Mouse (Mus musculus): ENCODE results near the gene Trappc6a. TPM values are rescaled to one million over a fixed set of nuclear protein-coding genes. Genes with fewer than 3 reads are reported as not detected.
A peak's percentile ranks its signal among the peaks of the same experiment; 100 is the strongest.

The Trappc6a gene
- polyA plus RNA-seq, 1 experiment: 120 TPM

DNA sequence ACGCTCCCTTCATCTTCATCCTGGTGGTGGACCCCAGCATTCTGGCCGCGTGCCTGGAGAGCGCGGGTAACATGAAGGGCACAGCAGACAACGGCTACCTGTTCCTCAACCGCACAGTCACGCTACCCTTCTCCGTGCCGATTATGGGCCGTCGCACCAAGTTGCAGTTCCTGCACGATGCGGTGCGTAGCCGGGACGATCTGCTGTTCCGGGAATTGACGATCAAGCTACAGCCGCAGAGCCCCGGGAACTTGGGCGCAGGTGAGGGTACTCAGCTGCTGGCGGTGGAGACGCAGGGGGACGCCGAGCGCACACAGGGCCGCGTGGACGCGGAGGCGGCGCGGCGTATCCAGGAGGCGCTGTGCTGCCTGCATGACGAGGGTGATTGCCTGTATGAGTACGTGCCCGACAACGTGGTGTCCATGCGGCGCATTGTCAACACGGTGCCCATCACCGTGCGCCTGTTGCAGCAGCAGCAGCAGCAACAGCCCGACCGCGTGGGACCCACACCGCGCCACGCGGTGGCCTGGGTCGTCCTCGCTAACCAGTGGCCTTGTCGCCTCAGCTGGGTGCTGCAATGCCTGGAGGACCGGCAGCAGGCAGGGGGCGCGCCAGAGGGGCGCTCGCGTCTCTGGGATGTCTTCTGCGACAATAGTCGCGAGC lies 15.7 kb downstream of the Trappc6a start:
- H3K4me1 ChIP-seq (ENCODE audit: control insufficient read depth, insufficient read depth, insufficient read length, low read length): peaks cover 18% of the 10 kb centered on the region
- H3K4me3 ChIP-seq (ENCODE audit: low read depth, low read length): peak overlapping the region; percentile 47
- no peaks in the 10 kb centered on the region for H3K36me3 ChIP-seq (ENCODE audit: control insufficient read depth, insufficient read depth, low read length)
- WGBS: 2% methylated on average over 64 of the region's 64 CpGs
- no peak overlapping the region for H3K27ac ChIP-seq (ENCODE audit: insufficient read depth, low read depth, low read length)
- peaks cover 31% of the 10 kb centered on the region for H3K27me3 ChIP-seq (ENCODE audit: control insufficient read depth, insufficient read depth, low read length)
- TF ChIP-seq CTCF (IDR thresholded peaks at IDR 0.05; ENCODE audit: extremely low read depth, insufficient read length, insufficient replicate concordance, low read depth, low read length): 0 out of 2 replicates have a peak, but pooled peaks have one; percentile 16
- no peak for TF ChIP-seq POLR2A (IDR thresholded peaks at IDR 0.05; ENCODE audit: low read depth, low read length)

DNA sequence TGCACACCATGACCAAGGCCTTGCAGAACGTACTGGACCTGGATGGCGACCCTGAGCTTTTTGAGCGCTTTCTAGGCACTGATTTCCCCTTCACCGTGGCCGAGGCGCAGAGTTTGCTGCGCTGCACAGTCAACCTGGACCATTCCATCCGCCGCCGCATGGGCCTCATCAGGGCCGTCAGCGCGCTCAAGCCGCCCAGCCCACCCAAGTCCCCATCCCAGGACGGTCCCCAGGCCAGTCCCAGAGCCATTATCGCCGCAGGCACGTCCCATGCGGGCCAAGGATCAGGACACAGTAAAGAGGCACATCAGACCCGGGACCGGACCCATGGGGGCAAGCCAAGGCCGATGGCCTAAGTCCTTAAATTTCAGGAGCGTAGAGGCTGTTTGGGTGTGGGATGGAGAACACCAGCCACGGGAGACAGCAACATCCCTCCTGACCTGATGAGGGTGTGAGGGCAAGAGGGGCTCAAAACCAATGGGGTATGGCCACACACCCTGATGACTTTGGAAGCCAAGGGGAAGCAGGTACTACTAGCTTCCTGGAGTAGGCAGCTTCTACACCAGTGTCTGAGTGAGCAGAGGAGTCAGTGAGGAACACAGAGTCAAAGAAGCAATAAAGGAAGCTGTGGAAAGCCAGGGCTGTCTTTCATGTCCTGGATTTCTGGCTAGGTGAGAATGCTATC lies 16.4 kb downstream of the Trappc6a start:
- Histone ChIP-seq H3K27ac (ENCODE audit: insufficient read depth, low read depth, low read length) (no peak overlapping the region), H3K4me3 (ENCODE audit: low read depth, low read length) (peak overlapping the region; percentile 47; the same call in 1 of the 2 replicates), H3K4me1 (ENCODE audit: control insufficient read depth, insufficient read depth, insufficient read length, low read length) (peaks cover 18% of the 10 kb centered on the region), H3K36me3 (ENCODE audit: control insufficient read depth, insufficient read depth, low read length) (no peaks in the 10 kb centered on the region), H3K27me3 (ENCODE audit: control insufficient read depth, insufficient read depth, low read length) (peaks cover 30% of the 10 kb centered on the region)
- WGBS: 23% methylated on average over 24 of the region's 24 CpGs
- no peak for TF ChIP-seq CTCF (IDR thresholded peaks at IDR 0.05; ENCODE audit: extremely low read depth, insufficient read length, insufficient replicate concordance, low read depth, low read length)
- no peak for TF ChIP-seq POLR2A (IDR thresholded peaks at IDR 0.05; ENCODE audit: low read depth, low read length)

DNA sequence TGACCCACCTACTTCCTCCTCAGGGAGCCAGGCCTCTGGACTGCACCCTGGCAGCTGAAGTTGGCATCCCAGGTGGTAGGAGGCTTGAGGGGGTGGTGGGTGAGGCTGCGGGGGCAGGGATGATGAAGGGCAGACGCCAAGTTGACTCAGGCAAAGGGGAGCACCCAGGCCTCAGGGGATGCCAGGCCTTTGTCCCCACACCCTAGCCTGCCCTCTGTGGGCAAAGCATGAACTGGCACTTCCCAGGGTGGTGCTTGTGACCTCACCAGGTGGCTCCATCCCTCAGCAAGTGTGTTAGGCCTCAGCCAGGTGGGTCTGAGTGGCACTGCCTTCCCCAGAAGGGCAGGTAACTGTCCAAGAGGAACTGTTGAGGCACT lies 16.9 kb downstream of the Trappc6a start:
- H3K4me1 ChIP-seq (ENCODE audit: control insufficient read depth, insufficient read depth, insufficient read length, low read length): peaks cover 18% of the 10 kb centered on the region
- no peak overlapping the region for H3K4me3 ChIP-seq (ENCODE audit: low read depth, low read length)
- H3K27ac ChIP-seq (ENCODE audit: insufficient read depth, low read depth, low read length): no peak overlapping the region
- 0 out of 2 replicates have a peak, but pooled peaks cover 2% of the 10 kb centered on the region for H3K36me3 ChIP-seq (ENCODE audit: control insufficient read depth, insufficient read depth, low read length)
- TF ChIP-seq CTCF (IDR thresholded peaks at IDR 0.05; ENCODE audit: extremely low read depth, insufficient read length, insufficient replicate concordance, low read depth, low read length) (no peak), POLR2A (IDR thresholded peaks at IDR 0.05; ENCODE audit: low read depth, low read length) (no peak)
- WGBS: 35% methylated on average over 2 of the region's 2 CpGs
- peaks cover 25% of the 10 kb centered on the region for H3K27me3 ChIP-seq (ENCODE audit: control insufficient read depth, insufficient read depth, low read length)

DNA sequence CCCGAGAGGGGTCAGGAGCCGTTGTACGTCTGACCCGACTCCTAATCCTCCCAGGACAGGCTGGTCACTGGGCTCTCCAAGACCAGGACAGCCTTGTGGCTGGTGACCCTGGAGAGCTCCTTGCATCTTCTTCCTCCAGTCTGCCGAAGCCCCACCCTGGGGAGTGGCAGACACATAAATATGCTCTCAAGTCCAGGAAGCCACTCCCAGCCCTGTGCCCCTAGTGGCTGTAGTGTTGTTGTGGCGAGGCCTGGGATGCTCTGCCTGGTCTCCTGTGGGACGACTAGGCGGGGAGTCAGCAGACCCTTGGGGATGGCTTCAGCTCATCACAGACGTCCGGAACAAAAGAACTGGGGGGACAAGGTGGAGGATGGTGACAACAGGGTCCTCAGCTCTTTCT lies 22.9 kb downstream of the Trappc6a start:
- Histone ChIP-seq H3K27ac (ENCODE audit: insufficient read depth, low read depth, low read length) (no peak overlapping the region), H3K27me3 (ENCODE audit: control insufficient read depth, insufficient read depth, low read length) (no peaks in the 10 kb centered on the region), H3K4me3 (ENCODE audit: low read depth, low read length) (no peak overlapping the region), H3K4me1 (ENCODE audit: control insufficient read depth, insufficient read depth, insufficient read length, low read length) (peaks cover 3% of the 10 kb centered on the region), H3K36me3 (ENCODE audit: control insufficient read depth, insufficient read depth, low read length) (peaks cover 41% of the 10 kb centered on the region)
- WGBS: 63% methylated on average over 10 of the region's 10 CpGs
- TF ChIP-seq CTCF (IDR thresholded peaks at IDR 0.05; ENCODE audit: extremely low read depth, insufficient read length, insufficient replicate concordance, low read depth, low read length) (peak; percentile 43; the same call in 1 of the 2 replicates), POLR2A (IDR thresholded peaks at IDR 0.05; ENCODE audit: low read depth, low read length) (no peak)

DNA sequence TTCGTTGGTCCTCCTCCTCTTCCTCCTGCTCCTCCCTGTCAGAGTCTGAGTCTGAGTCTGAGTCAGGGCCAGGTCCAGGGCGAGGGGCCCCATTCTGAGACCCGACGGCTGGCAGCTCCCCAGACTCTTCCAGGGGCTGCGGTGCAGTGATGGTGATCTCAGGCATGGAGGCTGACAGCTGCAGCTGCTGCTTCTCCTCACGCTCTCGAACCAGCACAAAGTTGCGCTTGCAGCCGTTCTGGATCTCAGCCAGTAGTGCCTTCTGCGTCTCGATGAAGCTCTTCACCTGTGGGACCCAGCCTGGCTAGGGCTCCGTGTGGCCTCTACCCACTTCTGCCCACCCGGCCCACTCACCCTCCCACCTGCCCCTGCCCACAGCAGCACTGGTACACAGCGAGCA lies 24.0 kb downstream of the Trappc6a start:
- peaks cover 41% of the 10 kb centered on the region for H3K36me3 ChIP-seq (ENCODE audit: control insufficient read depth, insufficient read depth, low read length)
- WGBS: 84% methylated on average over 14 of the region's 14 CpGs
- no peak overlapping the region for H3K4me3 ChIP-seq (ENCODE audit: low read depth, low read length)
- H3K4me1 ChIP-seq (ENCODE audit: control insufficient read depth, insufficient read depth, insufficient read length, low read length): peaks cover 3% of the 10 kb centered on the region
- no peaks in the 10 kb centered on the region for H3K27me3 ChIP-seq (ENCODE audit: control insufficient read depth, insufficient read depth, low read length)
- H3K27ac ChIP-seq (ENCODE audit: insufficient read depth, low read depth, low read length): no peak overlapping the region
- TF ChIP-seq POLR2A (IDR thresholded peaks at IDR 0.05; ENCODE audit: low read depth, low read length) (no peak), CTCF (IDR thresholded peaks at IDR 0.05; ENCODE audit: extremely low read depth, insufficient read length, insufficient replicate concordance, low read depth, low read length) (no peak)

DNA sequence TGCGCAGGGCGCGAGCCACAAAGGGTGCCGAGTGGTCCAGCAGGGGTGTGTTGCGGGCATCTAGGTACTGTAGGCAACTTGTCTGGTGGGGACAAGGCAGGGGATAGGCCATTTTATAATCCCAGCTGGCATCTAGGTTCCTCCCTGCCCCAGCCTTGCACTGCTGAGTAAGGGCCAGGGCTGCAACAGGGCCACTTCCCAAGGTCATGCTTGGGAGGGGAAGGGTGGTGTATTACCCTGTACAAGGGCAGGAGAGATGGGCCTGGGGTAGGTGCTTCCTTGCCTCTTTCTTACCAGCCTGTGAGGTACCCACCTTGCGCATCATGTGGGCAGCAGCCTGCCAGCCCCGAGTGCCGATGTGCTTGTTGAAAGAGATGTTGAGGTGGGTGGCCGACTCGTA lies 26.5 kb downstream of the Trappc6a start:
- WGBS: 95% methylated on average over 10 of the region's 10 CpGs
- H3K27ac ChIP-seq (ENCODE audit: insufficient read depth, low read depth, low read length): no peak overlapping the region
- no peaks in the 10 kb centered on the region for H3K27me3 ChIP-seq (ENCODE audit: control insufficient read depth, insufficient read depth, low read length)
- H3K4me1 ChIP-seq (ENCODE audit: control insufficient read depth, insufficient read depth, insufficient read length, low read length): peaks cover 3% of the 10 kb centered on the region
- H3K36me3 ChIP-seq (ENCODE audit: control insufficient read depth, insufficient read depth, low read length): peaks cover 41% of the 10 kb centered on the region
- no peak overlapping the region for H3K4me3 ChIP-seq (ENCODE audit: low read depth, low read length)
- TF ChIP-seq CTCF (IDR thresholded peaks at IDR 0.05; ENCODE audit: extremely low read depth, insufficient read length, insufficient replicate concordance, low read depth, low read length): no peak
- no peak for TF ChIP-seq POLR2A (IDR thresholded peaks at IDR 0.05; ENCODE audit: low read depth, low read length)

Measured in small intestine, adult 2 months (tissue).